Mouse (Mus musculus) NIH3T3 (cell line): Measurements from ENCODE around the gene Ptms.
A peak's percentile ranks its signal among the peaks of the same experiment; 100 is the strongest.

Experiments
- DNase-seq: peaks from one replicate; pipeline ENCODE4 v3.0.0-alpha.2; 2012; ENCODE audit warnings: low read depth

Ptms gene

GRCm38 (mm10) chr6:124919695-124920317, at the start of gene Ptms:
TSS of gene Ptms (minus strand) at chr6:124920103.
- peak; percentile 99 for DNase-seq

- peak; percentile 81 for DNase-seq
Observed at GRCm38 (mm10) chr6:124967766-124968165, 47.9 kb upstream of the Ptms start.

- DNase-seq: peak; percentile 68
Observed at GRCm38 (mm10) chr6:124966466-124967118, 46.7 kb upstream of the Ptms start.

GRCm38 (mm10) chr6:124965747-124966146, 45.8 kb upstream of the Ptms start:
- DNase-seq: peak; percentile 61

- peak; percentile 98 for DNase-seq
Observed at GRCm38 (mm10) chr6:124965088-124965719, 45.3 kb upstream of the Ptms start, which contains the start of gene Cops7a. TSS of gene Cops7a (minus strand) at chr6:124965538.

- DNase-seq: no peak
Observed at GRCm38 (mm10) chr6:124964638-124965037, 44.7 kb upstream of the Ptms start.

GRCm38 (mm10) chr6:124961021-124961420, 41.1 kb upstream of the Ptms start:
- DNase-seq: no peak

- no peak for DNase-seq
Observed at GRCm38 (mm10) chr6:124959960-124960359, 40.1 kb upstream of the Ptms start.

DNA sequence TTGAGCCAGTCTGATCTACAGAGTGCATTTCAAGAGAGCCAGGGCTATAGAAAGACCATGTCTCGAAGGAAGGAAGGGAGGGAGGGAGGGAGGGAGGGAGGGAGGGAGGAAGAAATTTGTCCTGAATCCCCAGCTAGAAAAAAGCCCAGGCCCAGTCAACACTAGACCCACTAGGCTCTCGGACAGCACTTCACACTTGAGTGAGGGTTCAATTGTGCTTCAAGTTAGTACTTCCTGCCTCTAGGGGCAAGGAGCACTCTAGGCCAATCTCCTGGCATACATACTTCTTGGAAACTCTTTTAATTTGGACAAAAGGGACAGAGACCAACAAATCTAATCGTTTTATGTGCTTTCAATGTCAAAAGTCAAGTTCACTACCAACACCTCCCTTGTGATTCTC, 38.2 kb upstream of the Ptms start:
- no peak for DNase-seq

DNA sequence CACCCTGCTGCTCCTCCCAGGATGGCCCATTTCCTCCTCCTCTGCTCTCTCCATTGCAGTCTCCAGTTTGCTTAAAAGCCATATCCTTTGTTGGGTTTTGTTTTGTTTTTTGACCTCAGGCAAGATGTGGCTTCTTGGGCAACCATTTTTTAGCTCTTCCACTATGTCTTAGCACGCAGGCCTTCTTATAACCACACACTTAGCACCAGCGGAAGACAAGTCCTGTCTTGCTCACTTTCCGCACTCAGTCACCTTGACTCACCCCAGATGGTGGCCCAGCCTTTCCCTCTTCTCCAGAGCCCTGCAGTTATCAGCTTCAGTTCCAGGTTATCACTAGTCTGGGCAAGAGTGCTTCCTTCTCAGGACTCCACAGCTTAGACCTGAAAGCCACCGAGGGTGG, 35.3 kb upstream of the Ptms start:
- no peak for DNase-seq

DNA sequence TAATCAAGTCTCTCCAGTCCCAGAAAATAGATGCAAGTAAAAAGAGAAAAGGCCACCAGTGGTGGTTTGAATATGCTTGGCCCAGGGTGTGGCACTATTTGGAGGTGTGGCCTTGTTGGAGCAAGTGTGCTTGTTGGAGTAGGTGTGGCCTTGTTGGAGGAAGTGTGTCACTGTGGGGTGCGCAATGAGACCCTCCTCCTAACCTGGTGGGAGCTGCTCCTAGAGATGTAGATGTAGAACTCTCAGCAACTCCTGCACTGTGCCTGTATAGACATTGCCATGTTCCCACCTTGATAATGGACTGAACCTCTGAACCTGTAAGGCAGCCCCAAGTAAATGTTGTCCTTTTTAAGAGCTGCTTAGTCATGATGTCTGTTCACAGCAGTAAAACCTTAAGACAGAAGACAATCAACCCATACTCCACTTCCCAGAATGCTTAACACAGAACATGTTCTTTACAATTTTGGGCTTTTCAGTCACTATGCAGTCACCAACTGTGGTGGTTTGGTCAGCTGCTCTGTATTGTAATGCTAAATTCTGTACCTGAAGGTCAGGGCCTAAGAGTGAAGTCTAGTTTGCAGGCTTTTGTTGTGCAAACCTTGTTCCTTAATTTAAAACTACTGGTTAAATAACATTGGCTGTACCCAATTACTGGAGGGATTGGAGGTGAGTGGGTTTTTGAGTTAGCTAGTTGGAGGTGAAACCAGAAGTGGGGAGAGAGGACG, 34.2 kb upstream of the Ptms start:
- DNase-seq: no peak

DNA sequence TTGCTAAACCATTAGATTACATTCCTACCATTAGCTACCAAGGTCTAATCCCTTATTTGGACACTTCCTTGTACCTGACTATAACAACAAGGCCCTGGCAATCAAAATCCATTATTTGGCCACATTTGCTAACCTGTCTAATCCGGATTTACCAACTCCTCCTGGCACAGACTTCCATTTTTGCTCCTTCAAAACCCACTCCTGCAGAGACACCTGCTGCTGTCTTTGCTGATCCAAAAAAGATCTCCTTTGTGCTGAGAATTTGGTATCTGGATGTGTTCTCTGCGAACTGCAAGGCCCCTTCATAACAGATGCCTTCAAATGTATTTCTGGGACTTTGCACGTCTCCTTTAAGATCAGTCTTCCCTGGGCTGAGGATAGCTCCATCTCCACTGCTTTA, 23.6 kb upstream of the Ptms start:
- no peak for DNase-seq

DNA sequence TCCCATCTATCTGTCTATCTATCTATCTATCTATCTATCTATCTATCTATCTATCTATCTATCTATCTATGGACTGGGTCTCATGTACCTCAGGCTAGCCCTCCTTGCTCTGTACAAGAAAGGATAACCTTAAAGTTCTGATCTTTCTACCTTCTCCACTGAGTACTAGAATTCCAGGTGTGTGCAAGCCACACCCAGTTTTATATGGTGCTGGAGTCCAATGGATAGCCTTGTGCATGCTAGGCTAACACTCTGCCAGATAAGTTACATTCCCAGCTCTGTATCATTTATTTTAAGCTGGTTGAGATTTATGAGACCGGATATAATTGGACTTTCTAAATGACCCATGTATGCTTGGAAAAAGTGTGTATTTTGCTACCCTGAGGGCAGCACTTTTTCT, 21.8 kb upstream of the Ptms start:
- no peak for DNase-seq

DNA sequence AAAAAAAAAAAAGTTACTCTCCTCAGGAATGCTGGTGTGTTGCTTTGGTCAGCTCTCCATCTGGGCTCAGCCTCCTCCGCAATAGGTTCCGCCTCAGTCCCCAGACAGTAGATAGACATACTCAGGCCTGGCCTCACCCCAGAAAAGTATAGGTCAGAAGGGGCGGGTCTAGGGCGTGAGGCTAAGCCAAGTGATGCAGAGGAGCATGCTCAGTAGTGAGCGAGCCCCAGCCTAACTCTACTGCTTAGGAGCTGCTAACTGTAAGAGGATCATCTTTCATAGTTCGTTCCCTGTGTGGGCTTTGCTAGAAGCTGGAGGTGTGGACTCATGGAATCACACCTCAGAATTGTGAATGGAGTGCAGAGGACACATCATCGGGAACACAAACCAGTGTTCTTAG, 18.7 kb upstream of the Ptms start:
- DNase-seq: no peak

GRCm38 (mm10) chr6:124937493-124937892, 17.6 kb upstream of the Ptms start:
- DNase-seq: no peak

GRCm38 (mm10) chr6:124936681-124937080, 16.8 kb upstream of the Ptms start:
- DNase-seq: no peak

DNA sequence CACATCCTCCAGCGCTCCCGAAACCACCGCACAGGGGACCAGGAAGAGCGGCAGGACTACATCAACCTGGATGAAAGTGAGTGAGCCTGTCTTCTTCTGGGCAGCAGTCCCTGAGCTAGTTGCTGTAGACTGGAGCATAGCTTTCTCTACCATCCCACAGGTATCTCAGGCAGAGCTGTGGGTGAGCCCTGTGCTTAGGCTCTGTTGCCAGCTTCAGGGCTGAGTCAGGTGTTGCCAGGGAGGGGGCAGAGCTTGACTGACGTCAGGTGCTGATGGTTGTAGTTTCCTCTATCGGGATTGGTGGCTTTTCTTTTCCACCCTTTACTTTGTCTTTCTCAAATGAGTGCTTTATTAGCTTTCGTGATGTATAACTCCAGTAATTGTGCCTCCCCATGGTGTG, 14.8 kb upstream of the Ptms start:
- no peak for DNase-seq

DNA sequence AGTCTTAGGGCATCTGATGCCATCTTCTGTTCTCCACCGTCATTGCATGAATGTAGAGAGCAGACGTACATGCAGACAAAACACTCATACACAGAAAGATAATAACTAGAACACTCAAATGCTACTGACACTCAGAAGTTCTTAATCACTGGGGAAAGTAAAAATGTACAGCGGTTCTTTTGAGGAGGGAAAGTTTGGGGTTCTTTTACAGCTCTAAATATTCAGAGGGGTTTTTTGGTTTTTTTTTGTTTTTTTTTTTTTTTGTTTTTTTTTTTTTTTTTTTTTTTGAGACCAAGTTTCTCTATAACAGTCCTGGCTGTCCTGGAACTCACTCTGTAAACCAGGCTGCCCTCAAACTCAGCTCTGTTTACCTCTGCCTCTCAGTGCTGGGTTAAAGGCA, 13.2 kb upstream of the Ptms start:
- no peak for DNase-seq

DNA sequence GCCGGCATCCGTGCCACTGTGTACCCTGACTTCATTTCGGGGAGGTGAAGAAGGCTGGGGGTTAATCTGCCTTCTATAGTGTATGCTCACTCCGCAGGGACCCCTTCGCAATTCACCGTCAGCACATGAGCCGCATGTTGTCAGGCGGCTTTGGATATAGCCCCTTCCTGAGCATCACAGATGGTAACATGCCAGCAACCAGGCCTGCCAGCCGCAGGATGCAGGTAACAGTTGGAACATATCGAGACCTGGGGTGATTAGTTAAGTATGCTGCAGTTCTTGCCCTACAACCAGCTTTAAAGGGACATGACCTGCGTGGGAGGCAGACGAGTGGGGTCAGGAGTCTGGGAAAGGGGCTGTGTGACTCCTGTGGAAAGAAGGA, 12.4 kb upstream of the Ptms start:
- no peak for DNase-seq

- peak; percentile 82 for DNase-seq
Observed at GRCm38 (mm10) chr6:124931525-124932313, 11.8 kb upstream of the Ptms start.

- DNase-seq: peak; percentile 100
Observed at GRCm38 (mm10) chr6:124930754-124931524, 11.0 kb upstream of the Ptms start, which contains the start of gene Mlf2. TSS of gene Mlf2 (plus strand) at chr6:124931386.
